Mouse (Mus musculus) WW6 (cell line): ENCODE data around the gene Gm8773.

Experiments used
- DNase-seq: peaks from one replicate; pipeline ENCODE4 v3.0.0-alpha.2; 2013; ENCODE audit warnings: low read depth, low spot score

Gm8773 gene

GRCm38 (mm10) chr5:5573749-5574317 is at the start of gene Gm8773:
Gene Gm8773, plus strand, starts transcription at chr5:5573799.
- DNase-seq, result peak; percentile 28

GRCm38 (mm10) chr5:5533656-5534420 is 39.8 kb upstream of the Gm8773 start:
- DNase-seq, result no peak

GRCm38 (mm10) chr5:5536131-5536530 is 37.5 kb upstream of the Gm8773 start:
- no peak for DNase-seq

- DNase-seq, result no peak
Observed at GRCm38 (mm10) chr5:5539771-5540170, 33.8 kb upstream of the Gm8773 start.

GRCm38 (mm10) chr5:5540385-5540784 is 33.2 kb upstream of the Gm8773 start:
- DNase-seq, result no peak

GRCm38 (mm10) chr5:5551110-5551509 is 22.5 kb upstream of the Gm8773 start:
- DNase-seq, result no peak

DNA sequence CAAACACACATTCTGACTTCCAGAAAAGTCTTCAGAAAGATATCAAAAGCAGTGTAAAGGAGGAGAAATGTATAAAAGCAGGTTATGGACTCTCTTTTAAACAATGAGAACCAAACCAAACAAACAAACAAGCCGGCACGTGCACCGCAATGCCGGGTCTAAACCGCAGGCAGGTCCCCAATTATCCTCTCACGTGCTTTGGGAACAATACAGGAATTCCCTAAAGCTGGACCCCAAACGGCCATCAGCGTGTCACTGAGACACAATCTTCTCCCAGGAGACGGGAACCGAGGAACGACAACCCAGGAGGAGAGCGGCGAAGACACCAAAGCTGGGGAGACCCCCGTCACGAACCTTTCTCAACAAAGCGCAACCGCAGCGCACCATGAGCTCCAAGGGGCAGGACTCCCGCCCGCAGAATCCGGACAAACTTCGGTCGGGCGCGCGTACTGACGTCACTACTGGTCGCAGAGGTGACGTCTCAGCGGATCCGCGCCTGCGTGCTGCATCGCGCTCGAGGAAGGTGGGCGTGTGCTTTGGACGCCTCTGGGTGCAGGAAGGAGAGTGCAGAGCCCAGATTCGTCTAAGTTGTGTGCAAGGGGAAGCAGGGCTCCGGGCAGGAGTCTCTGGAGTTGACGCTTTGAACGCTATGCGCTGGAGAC is 14.4 kb upstream of the Gm8773 start, which contains the start of gene Gtpbp10:
TSS of gene Gtpbp10 (minus strand) at position 460 of the 662 bp plus-strand sequence.
- DNase-seq, result peak; percentile 91

DNA sequence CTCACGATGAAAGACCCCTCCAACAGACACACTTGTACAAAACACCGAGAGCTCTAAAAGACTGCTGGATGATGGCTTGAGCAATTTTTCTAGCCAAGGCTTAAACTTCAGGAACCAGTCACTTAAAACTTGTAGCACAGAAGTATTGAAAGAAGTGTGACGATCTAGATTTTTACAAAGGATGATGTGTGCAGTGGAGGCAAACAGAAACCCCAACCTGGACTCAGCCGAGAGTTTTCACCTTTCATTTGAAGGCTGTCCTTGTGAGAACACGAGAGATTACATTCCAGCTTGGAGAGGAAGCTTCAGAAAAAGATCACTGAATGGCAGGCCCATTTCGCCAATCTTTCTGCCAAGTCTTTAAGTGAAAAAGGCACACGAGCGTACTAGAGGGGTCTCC is 13.8 kb upstream of the Gm8773 start:
- no peak for DNase-seq

DNA sequence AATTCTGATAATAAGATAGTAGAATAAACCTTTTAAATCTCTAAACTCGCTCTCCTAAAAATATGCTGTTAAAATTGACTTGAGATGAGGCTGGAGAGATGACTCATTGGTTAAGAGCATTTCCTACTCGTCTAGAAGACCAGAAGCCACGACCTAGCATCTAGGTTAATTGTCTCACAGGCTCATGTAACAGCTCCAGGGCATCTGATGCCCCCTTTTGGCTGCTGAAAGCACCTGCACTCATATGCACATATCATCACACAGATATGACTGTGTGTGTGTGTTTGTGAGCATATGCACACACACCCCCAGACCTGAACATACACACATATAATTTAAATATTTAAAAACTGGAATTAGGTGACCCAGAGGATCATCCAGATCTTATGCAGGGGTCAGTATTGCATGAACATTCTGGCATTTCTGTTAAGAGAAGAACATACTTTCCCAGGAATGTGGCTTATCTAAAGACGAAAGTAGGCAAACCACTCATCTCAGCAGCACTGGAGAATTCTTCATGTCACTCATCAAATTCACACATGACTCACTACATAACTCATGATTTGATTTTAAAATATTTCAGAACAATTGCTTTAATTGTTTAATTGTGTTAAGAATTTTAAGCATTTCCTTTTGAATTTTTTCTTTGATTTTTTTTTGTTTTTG is 12.4 kb upstream of the Gm8773 start:
- DNase-seq, result no peak

- no peak for DNase-seq
Observed at GRCm38 (mm10) chr5:5562435-5562834, 11.2 kb upstream of the Gm8773 start.

GRCm38 (mm10) chr5:5587686-5588085 is 14.1 kb downstream of the Gm8773 start:
- DNase-seq, result no peak

GRCm38 (mm10) chr5:5610540-5610939 is 36.9 kb downstream of the Gm8773 start:
- DNase-seq, result no peak

DNA sequence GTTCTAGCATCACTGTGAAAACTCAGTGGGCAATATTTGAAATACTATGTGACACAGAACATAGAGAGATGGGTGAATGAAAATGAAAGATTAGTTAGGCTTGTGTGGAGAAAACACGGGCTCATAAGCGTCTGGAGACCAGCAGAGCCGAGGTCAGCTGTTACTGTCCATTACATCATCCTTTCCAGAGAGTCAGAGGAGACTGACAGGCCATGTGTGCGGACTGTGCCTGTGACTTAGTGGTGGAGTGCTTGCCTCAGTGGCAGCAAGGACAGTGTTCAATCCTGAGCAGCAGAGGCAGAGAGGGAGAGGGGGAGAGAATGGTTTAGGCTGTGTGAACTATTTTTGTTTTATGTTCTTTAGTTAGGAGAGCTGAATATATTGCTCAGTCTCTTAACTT is 44.7 kb downstream of the Gm8773 start:
- no peak for DNase-seq

- no peak for DNase-seq
Observed at GRCm38 (mm10) chr5:5625491-5625890, 51.9 kb downstream of the Gm8773 start.
